Mouse (Mus musculus) midbrain, embryonic 12.5 days (tissue): ENCODE results near the gene Dzank1. TPM values are rescaled to one million over a fixed set of nuclear protein-coding genes. Genes with fewer than 3 reads are reported as not detected.

Experiments
- ATAC-seq: fragments of 200-750 bp; cut with Nextera tagmentation; 2 replicates; pipeline ENCODE4 v1.8.0; 2017; ENCODE audit warnings: low read depth, moderate TSS enrichment, moderate library complexity; ENCODE audit not compliant: low FRiP score
- H3K27ac ChIP-seq: fragments of 300-500 bp; sonication (generic); replicated peaks from 2 replicates; pipeline ENCODE4 v1.5.1; 2016; ENCODE audit warnings: mild to moderate bottlenecking
- H3K27me3 ChIP-seq: fragments of 300-500 bp; sonication (generic); 2 replicates; pipeline ENCODE4 v1.6.1; 2016; ENCODE audit warnings: mild to moderate bottlenecking
- H3K36me3 ChIP-seq: fragments of 300-500 bp; sonication (generic); 2 replicates; pipeline ENCODE4 v1.6.1; 2016
- H3K4me1 ChIP-seq: fragments of 300-500 bp; sonication (generic); 2 replicates; pipeline ENCODE4 v1.6.1; 2016
- H3K4me2 ChIP-seq: fragments of 300-500 bp; sonication (generic); replicated peaks from 2 replicates; pipeline ENCODE4 v1.6.1; 2016; ENCODE audit warnings: mild to moderate bottlenecking, moderate library complexity
- H3K4me3 ChIP-seq: fragments of 300-500 bp; sonication (generic); 2 replicates; pipeline ENCODE4 v1.5.1; 2016; ENCODE audit warnings: mild to moderate bottlenecking
- H3K9ac ChIP-seq: fragments of 300-500 bp; sonication (generic); replicated peaks from 2 replicates; pipeline ENCODE4 v1.6.1; 2016; ENCODE audit warnings: mild to moderate bottlenecking, moderate library complexity
- H3K9me3 ChIP-seq: fragments of 300-500 bp; sonication (generic); 2 replicates; pipeline ENCODE4 v1.6.1; 2016; ENCODE audit warnings: mild to moderate bottlenecking
- WGBS: fragments of 180-500 bp; shearing (Covaris S2); methylation state at CpG from one replicate; pipeline ENCODE4 v1.1.7; 2016; 5-methylcytosine and 5-hydroxymethylcytosine counted together
- polyA plus RNA-seq: library from polyadenylated mRNA; unstranded; fragments of >200 nt; fragmentation: Nextera tagmentation; extraction: Ambion mirVana; gene quantifications from 2 replicates; pipeline ENCODE4 v1.2.1, GENCODE M21; 2016

The Dzank1 gene
- polyA plus RNA-seq, 1 experiment from 2014 or later = 4.8 TPM

- WGBS = 94% methylated on average over 7 of the region's 7 CpGs
- Histone ChIP-seq H3K27ac (no peak overlapping the region), H3K36me3 (peaks cover 82% of the 10 kb centered on the region)
These were observed 9.9 kb upstream of the Dzank1 start for GRCm38 (mm10) chr2:144537123-144537522.

GRCm38 (mm10) chr2:144527821-144528174 lies 584 bp upstream of the Dzank1 start:
- no peaks in the 10 kb centered on the region for H3K9me3 ChIP-seq
- H3K27me3 ChIP-seq = peaks cover 13% of the 10 kb centered on the region
- peak overlapping the region; percentile 87 for H3K4me2 ChIP-seq
- peak; percentile 67 for ATAC-seq
- peak overlapping the region; percentile 90 for H3K9ac ChIP-seq
- H3K27ac ChIP-seq = peak overlapping the region; percentile 93
- peaks cover 17% of the 10 kb centered on the region for H3K36me3 ChIP-seq
- H3K4me1 ChIP-seq = peaks cover 12% of the 10 kb centered on the region
- under 1% methylated on average over 25 of the region's 25 CpGs for WGBS
- peak overlapping the region; percentile 80 for H3K4me3 ChIP-seq

More at GRCm38 (mm10) chr2:144537123-144537522, 9.9 kb upstream of the Dzank1 start:
- Histone ChIP-seq H3K9me3 (no peaks in the 10 kb centered on the region), H3K27me3 (no peaks in the 10 kb centered on the region), H3K9ac (no peak overlapping the region), H3K4me3 (no peak overlapping the region), H3K4me1 (no peaks in the 10 kb centered on the region), H3K4me2 (no peak overlapping the region)
- ATAC-seq = no peak

- H3K27ac ChIP-seq = no peak overlapping the region
- H3K4me2 ChIP-seq = no peak overlapping the region
- no peak overlapping the region for H3K4me3 ChIP-seq
- no peak overlapping the region for H3K9ac ChIP-seq
- peaks cover 12% of the 10 kb centered on the region for H3K4me1 ChIP-seq
- ATAC-seq = no peak
- no peaks in the 10 kb centered on the region for H3K9me3 ChIP-seq
- 0 out of 2 replicates have a peak, but pooled peaks cover 5% of the 10 kb centered on the region for H3K36me3 ChIP-seq
- peaks cover 20% of the 10 kb centered on the region for H3K27me3 ChIP-seq
- WGBS = 48% methylated on average over 10 of the region's 10 CpGs
These were observed 1.4 kb downstream of the Dzank1 start for GRCm38 (mm10) chr2:144525856-144526255.

- H3K4me2 ChIP-seq = no peak overlapping the region
- no peak for ATAC-seq
- no peak overlapping the region for H3K27ac ChIP-seq
- H3K9ac ChIP-seq = no peak overlapping the region
- 40% methylated on average over 3 of the region's 3 CpGs for WGBS
- H3K9me3 ChIP-seq = no peaks in the 10 kb centered on the region
- no peaks in the 10 kb centered on the region for H3K4me1 ChIP-seq
- H3K4me3 ChIP-seq = no peak overlapping the region
- no peaks in the 10 kb centered on the region for H3K36me3 ChIP-seq
- H3K27me3 ChIP-seq = peaks cover 25% of the 10 kb centered on the region
These were observed 7.4 kb downstream of the Dzank1 start for GRCm38 (mm10) chr2:144519772-144520171.

- Histone ChIP-seq H3K36me3 (no peaks in the 10 kb centered on the region), H3K9me3 (no peaks in the 10 kb centered on the region), H3K27me3 (peaks cover 23% of the 10 kb centered on the region), H3K9ac (no peak overlapping the region), H3K4me2 (no peak overlapping the region), H3K4me3 (no peak overlapping the region), H3K27ac (no peak overlapping the region), H3K4me1 (no peaks in the 10 kb centered on the region)
- WGBS = 82% methylated on average over 3 of the region's 3 CpGs
- ATAC-seq = no peak
These were observed 12.6 kb downstream of the Dzank1 start for GRCm38 (mm10) chr2:144514619-144515018.

GRCm38 (mm10) chr2:144502134-144502533 lies 25.1 kb downstream of the Dzank1 start:
- H3K4me1 ChIP-seq = no peaks in the 10 kb centered on the region
- no peak for ATAC-seq
- 89% methylated on average over 6 of the region's 6 CpGs for WGBS

GRCm38 (mm10) chr2:144489342-144489741 lies 37.9 kb downstream of the Dzank1 start:
- no peak overlapping the region for H3K27ac ChIP-seq
- H3K4me1 ChIP-seq = no peaks in the 10 kb centered on the region
- no peak for ATAC-seq
- 94% methylated on average over 5 of the region's 5 CpGs for WGBS
- no peaks in the 10 kb centered on the region for H3K36me3 ChIP-seq
- H3K27me3 ChIP-seq = no peaks in the 10 kb centered on the region
- H3K4me3 ChIP-seq = no peak overlapping the region
- H3K9ac ChIP-seq = no peak overlapping the region
- no peak overlapping the region for H3K4me2 ChIP-seq
- no peaks in the 10 kb centered on the region for H3K9me3 ChIP-seq

More at GRCm38 (mm10) chr2:144502134-144502533, 25.1 kb downstream of the Dzank1 start:
- Histone ChIP-seq H3K9me3 (no peaks in the 10 kb centered on the region), H3K4me3 (no peak overlapping the region), H3K4me2 (no peak overlapping the region), H3K36me3 (0 out of 2 replicates have a peak, but pooled peaks cover 6% of the 10 kb centered on the region), H3K27ac (no peak overlapping the region), H3K9ac (no peak overlapping the region), H3K27me3 (no peaks in the 10 kb centered on the region)

GRCm38 (mm10) chr2:144487476-144487875 lies 39.7 kb downstream of the Dzank1 start:
- Histone ChIP-seq H3K4me1 (no peaks in the 10 kb centered on the region), H3K9ac (no peak overlapping the region), H3K27ac (no peak overlapping the region), H3K27me3 (no peaks in the 10 kb centered on the region), H3K9me3 (no peaks in the 10 kb centered on the region), H3K4me2 (no peak overlapping the region), H3K36me3 (no peaks in the 10 kb centered on the region), H3K4me3 (no peak overlapping the region)
- ATAC-seq = no peak
- 78% methylated on average over 6 of the region's 6 CpGs for WGBS

- Histone ChIP-seq H3K27me3 (no peaks in the 10 kb centered on the region), H3K27ac (no peak overlapping the region), H3K36me3 (no peaks in the 10 kb centered on the region), H3K4me3 (no peak overlapping the region), H3K4me1 (no peaks in the 10 kb centered on the region), H3K9me3 (no peaks in the 10 kb centered on the region), H3K4me2 (no peak overlapping the region), H3K9ac (no peak overlapping the region)
- WGBS = 90% methylated on average over 7 of the region's 7 CpGs
- ATAC-seq = no peak
These were observed 41.8 kb downstream of the Dzank1 start for GRCm38 (mm10) chr2:144485439-144485838.

- no peaks in the 10 kb centered on the region for H3K4me1 ChIP-seq
- 86% methylated on average over 1 of the region's 1 CpGs for WGBS
- H3K27me3 ChIP-seq = no peaks in the 10 kb centered on the region
- H3K4me2 ChIP-seq = no peak overlapping the region
- H3K9me3 ChIP-seq = no peaks in the 10 kb centered on the region
- H3K4me3 ChIP-seq = no peak overlapping the region
- no peak overlapping the region for H3K9ac ChIP-seq
- no peak overlapping the region for H3K27ac ChIP-seq
- no peaks in the 10 kb centered on the region for H3K36me3 ChIP-seq
- ATAC-seq = no peak
These were observed 43.1 kb downstream of the Dzank1 start for GRCm38 (mm10) chr2:144484084-144484483.

GRCm38 (mm10) chr2:144479421-144479820 lies 47.8 kb downstream of the Dzank1 start:
- H3K4me1 ChIP-seq = no peaks in the 10 kb centered on the region
- no peak overlapping the region for H3K9ac ChIP-seq
- no peak overlapping the region for H3K27ac ChIP-seq
- H3K4me2 ChIP-seq = no peak overlapping the region
- H3K36me3 ChIP-seq = no peaks in the 10 kb centered on the region
- no peak for ATAC-seq
- 87% methylated on average over 2 of the region's 2 CpGs for WGBS
- H3K9me3 ChIP-seq = no peaks in the 10 kb centered on the region
- no peaks in the 10 kb centered on the region for H3K27me3 ChIP-seq
- H3K4me3 ChIP-seq = no peak overlapping the region

GRCm38 (mm10) chr2:144467203-144467602 lies 60.0 kb downstream of the Dzank1 start:
- Histone ChIP-seq H3K4me3 (no peak overlapping the region), H3K27me3 (no peaks in the 10 kb centered on the region), H3K27ac (no peak overlapping the region), H3K4me2 (no peak overlapping the region), H3K9ac (no peak overlapping the region), H3K36me3 (no peaks in the 10 kb centered on the region), H3K9me3 (no peaks in the 10 kb centered on the region), H3K4me1 (no peaks in the 10 kb centered on the region)
- WGBS = 72% methylated on average over 5 of the region's 5 CpGs
- no peak for ATAC-seq

GRCm38 (mm10) chr2:144465876-144466575 lies 61.2 kb downstream of the Dzank1 start:
- no peak for ATAC-seq
- no peak overlapping the region for H3K4me3 ChIP-seq
- H3K4me1 ChIP-seq = no peaks in the 10 kb centered on the region
- 84% methylated on average over 14 of the region's 14 CpGs for WGBS
- H3K27me3 ChIP-seq = no peaks in the 10 kb centered on the region
- H3K36me3 ChIP-seq = no peaks in the 10 kb centered on the region
- no peak overlapping the region for H3K9ac ChIP-seq
- H3K4me2 ChIP-seq = no peak overlapping the region
- no peak overlapping the region for H3K27ac ChIP-seq
- no peaks in the 10 kb centered on the region for H3K9me3 ChIP-seq
